Mouse (Mus musculus) v-Abl transformed pro-B cells (cell line): ENCODE data around the gene Fbxl21.

Source experiments
- in situ Hi-C, 2 experiments: fragments of 400-800 bp; cut with MboI; formaldehyde crosslinking; loops; one replicate each; pipeline ENCODE4 v1.15.1; 2025; ENCODE audit not compliant: unreplicated experiment in 2 of 2

The Fbxl21 gene

DNA sequence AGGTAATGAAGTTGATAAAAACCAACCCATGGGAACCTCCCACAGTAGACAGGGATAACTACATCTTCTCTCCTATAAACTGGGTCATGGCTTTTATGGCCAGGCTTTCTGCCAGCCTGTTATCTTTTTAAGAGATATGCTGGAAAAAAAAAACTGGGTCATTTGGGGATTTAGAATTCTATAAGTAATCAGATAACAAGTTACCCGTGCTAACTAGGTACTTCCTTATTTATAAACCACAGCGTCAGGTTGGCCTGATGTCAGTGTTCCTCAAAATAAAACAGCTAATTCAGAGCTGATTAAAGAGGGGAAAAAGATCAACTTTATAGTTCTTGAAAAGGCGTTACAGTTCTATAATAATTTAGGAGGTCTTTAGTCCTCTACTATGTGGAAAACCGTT lies 6.8 kb downstream of the Fbxl21 start:
- in situ Hi-C loops: no loop called here

DNA sequence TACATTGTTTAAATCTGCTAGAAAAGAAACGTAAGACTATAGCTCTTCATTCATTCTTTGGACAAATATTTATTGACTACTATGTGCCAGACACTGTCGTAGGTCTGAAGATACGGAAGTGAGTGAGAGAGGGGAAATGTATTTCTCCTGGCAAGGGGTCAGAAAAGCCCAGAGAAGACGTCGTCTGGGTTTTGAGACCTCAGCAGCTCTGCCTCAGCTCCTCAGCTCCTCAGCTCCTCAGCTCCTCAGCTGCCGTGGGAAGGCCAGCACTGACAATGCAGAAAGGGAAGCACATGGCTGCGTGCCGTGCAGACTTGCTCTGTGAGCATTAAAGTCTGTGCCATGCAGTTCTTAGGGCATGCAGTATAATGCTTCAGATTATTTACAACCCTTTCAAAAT lies 7.4 kb downstream of the Fbxl21 start:
- in situ Hi-C loops: no loop called here

DNA sequence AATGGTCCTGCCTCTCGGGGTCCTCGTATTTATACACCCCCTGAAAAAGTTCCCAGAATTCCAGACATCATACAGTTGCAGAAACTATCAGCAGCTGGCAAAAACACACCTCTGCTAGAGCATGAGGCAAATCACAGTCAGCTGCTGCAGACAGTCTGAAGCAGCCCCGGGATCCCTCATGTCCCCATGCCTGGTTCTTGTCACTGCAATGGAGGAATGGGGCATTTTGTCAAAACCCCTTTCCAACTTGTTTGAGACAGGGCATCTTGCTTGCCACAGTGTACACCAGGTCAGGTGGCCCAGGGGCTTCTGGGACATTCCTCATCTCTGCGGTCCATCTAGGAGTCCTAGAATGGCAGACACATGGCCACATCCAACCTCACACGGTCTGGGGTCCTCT lies 12.7 kb downstream of the Fbxl21 start:
- in situ Hi-C loops: no loop called here

DNA sequence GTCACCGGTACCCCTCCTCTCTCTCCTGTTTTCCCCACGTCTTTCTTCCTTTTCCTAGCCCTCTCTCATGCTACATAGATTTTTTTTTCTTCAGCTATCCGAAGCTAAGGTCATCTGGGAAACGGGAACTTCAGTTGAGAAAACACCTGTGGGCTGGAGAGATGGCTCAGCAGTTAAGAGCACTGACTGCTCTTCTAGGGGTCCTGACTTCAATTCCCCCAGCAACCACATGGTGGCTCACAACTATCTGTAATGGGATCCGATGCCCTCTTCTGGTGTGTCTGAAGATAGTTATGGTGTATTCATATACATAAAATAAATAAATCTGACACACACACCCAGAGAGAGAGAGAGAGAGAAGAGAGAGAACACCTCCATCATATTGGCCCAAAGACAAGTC lies 13.3 kb downstream of the Fbxl21 start:
- in situ Hi-C loops: no loop called here

DNA sequence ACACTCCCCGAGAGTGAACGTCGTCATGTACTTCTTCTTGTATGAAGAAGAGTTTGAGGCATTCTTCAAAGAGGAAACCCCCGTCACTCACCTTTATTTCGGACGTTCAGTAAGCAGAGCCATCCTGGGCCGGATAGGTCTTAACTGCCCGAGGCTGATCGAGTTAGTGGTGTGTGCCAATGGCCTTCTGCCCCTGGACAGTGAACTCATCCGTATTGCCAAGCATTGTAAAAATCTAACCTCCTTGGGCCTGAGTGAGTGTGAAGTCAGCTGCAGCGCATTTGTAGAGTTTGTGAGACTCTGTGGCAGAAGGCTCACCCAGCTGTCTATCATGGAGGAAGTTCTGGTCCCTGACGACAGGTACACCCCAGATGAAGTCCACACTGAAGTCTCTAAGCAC lies 14.8 kb downstream of the Fbxl21 start:
- in situ Hi-C loops: no loop called here

DNA sequence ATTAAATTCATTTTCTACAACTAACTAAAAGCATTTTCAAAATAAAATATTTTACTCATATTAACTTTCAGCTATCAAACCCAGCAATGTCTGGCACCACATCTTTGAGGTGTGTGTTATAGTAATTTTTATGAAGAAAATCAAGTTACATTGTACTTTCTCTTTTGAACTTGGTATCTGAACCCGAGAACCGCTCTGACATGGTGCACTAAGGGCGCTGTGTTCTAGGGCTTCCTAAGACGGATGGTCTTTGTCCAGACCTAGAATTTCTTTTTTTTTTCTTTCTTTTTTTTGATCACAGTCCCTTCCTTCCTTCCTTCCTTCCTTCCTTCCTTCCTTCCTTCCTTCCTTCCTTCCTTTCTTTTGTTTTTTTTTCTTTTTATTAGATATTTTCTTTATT lies 17.6 kb downstream of the Fbxl21 start:
- in situ Hi-C loops: no loop called here

DNA sequence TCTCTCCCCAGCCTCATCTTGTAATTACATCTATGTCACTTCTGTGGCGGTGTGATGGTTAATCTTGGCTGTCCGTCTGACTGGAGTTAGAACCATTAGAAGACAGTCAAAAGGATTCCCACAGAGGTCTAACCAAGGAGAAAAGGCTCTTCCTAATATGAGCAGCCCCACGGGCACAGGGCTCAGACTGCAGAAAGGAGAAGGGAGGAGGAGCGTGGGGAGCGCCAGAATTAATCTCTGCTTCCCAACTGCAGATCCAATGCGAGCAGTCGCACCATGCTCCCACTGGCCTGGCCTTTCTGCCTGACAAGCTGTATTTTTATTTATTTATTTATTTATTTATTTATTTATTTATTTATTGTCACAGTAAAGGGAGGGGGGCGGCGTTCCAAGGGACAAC lies 21.5 kb downstream of the Fbxl21 start:
- in situ Hi-C loops: no loop called here

DNA sequence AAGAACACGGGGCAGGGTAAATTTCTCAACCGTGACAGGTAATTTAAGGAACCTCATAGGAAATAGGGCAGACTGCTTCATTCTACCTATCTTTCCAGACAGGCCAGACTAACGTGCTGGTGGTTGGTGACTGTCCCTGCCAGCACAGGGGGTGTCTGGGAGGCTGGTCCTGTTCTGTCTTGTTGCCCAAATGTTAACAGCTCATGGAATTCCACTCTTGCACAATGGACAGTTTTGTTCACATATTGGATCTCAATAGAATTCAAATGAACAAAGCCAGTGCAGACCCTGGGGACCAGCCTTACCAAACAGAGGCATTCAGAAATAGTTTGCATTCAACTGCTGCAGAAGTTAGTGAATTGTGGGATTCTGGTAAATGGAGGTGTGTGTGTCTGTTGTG lies 22.7 kb downstream of the Fbxl21 start:
- in situ Hi-C loops: no loop called here

DNA sequence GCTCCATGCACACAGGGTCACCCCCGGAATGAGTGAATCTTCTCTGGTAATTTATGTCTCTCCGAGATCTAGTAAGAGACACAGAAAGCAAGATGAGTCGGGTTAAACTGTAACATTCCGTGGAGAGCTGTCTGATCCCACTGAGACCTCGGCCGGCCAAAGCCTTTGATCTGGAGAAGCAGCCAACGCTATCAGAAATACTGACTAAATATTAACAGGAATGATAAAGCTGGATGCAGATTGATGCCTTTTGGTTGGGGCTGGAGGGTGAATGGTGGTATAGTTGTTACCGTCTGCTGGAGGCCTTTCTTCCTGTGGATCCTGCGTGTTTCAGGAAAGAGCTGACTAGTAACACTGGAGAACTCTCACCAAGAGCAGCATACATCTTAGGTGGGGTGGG lies 26.1 kb downstream of the Fbxl21 start, which contains the start of gene Lect2:
TSS of gene Lect2 (minus strand) at position 102 of the 400 bp plus-strand sequence.
- in situ Hi-C loops: no loop called here

DNA sequence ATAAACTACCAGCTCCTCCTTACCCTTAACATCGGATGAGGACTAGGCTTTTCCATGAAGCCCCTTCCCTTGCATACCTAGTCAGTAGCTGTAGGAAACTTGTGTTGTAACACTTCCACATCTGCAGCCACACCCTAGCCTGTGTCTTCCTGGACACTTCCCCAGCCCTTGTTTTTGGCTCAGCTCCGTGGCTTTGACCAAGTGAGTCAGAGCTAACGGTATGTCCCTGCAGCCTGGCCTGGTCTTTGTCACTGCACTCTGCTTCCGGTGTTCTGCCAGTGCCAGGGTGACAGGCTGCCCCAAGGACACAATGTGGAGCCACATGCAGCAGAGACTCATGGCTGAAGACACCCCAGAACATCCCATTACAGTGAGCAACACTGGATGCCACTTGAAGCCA lies 27.1 kb downstream of the Fbxl21 start:
- in situ Hi-C loops: no loop called here

DNA sequence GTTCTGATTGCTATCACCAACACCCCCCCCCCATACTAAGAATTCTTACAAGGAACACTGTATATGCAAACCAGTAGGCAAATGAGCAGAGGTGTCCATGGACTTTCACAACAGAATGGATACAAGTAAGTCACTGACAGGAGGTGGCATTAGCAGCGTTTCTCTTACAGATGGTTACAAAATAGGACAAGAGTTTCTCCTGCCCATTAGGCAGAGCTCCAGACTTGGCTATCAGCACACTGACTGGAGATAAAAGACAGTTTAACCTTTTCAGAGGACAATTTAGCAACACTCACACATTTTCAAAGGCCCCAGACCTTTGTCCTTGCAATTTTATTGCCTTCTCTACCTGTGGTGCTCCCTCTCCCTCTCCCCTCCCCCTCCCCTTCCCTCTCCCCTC lies 28.3 kb downstream of the Fbxl21 start:
- in situ Hi-C loops: loop anchor here in 1 of 2 experiments (25.0 kb wide), 1 partner anchor 212 kb away; the partner anchor contains the start of gene Gm45623

DNA sequence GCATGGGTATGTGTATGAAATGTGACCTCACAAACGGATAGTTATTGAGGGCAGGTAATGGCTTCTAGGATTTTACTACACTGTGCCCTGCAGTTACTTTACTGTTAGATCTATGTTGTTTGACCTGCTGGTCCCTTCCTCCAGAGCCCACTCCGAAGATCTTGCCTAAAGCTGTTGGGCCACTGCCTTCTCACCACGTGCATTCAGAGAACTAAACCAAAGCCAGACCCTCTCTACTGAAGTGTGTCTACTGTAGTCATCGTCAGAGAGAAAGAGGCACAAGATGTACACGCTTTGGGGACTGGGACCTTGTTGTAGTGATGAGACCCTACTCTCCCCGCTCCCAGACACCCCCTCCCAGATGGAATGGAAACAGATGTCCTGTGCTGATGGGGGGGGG lies 29.4 kb downstream of the Fbxl21 start:
- in situ Hi-C loops: loop anchor here in 1 of 2 experiments (25.0 kb wide), 1 partner anchor 211 kb away; the partner anchor contains the start of gene Gm45623

DNA sequence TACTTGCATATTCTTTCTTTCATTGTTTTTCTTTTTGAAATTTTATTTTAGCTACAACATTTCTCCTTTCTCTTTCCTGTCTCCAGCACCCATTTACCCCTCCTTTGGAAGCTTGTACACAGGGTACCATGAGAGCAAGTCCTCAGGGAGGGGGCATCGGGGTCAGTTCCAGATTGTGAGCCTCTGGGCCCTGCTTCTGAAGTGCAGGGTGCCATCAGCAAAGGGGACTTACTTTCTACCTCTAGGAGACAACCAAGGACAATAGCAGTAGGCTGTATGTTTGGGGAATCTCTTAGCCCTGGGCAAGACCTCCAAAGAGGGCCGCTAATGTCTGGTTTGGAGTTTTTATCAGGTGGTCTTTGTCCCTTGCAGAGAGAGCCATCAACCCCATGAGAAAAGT lies 31.7 kb downstream of the Fbxl21 start:
- in situ Hi-C loops: loop anchor here in 1 of 2 experiments (25.0 kb wide), 1 partner anchor 208 kb away; the partner anchor contains the start of gene Gm45623

DNA sequence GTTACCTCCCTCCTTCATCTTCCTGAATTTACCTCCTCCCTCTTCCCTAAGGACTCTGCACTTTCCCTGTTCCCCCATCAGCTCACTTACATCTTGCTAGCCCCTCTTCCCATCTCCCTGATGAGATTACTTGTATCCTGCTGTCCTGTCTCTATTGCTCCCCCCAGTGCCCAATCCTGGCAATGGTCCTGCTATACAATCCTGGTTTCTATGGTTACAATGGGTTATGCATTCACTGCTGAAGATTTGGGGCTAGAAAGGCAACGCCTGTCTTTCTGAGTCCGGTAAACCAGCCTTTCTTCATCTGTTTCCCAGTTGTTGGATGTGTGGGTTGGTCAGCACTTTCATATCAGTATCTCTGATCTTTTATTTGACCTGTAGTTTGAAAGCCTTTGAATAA lies 32.1 kb downstream of the Fbxl21 start:
- in situ Hi-C loops: loop anchor here in 1 of 2 experiments (25.0 kb wide), 1 partner anchor 208 kb away; the partner anchor contains the start of gene Gm45623

DNA sequence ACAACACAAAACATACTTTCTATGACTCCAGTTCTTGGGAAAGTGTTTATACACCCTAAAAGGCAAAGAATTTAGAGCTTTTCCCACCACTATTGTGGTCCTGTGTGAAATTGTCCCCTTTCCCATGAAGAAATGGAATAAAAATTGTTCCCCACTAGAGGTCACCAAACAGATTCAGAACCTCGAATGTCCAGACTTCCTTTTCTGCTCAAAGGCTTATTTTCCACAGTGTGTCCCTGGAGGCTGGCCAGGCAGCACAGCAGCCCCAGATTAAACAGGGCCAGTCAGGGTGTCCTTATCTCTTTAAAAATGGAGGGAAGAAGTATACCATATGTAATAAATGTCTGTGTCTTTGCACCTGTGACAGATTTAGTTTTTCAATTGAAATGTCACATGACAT lies 33.7 kb downstream of the Fbxl21 start:
- in situ Hi-C loops: loop anchor here in 1 of 2 experiments (25.0 kb wide), 1 partner anchor 206 kb away; the partner anchor contains the start of gene Gm45623

DNA sequence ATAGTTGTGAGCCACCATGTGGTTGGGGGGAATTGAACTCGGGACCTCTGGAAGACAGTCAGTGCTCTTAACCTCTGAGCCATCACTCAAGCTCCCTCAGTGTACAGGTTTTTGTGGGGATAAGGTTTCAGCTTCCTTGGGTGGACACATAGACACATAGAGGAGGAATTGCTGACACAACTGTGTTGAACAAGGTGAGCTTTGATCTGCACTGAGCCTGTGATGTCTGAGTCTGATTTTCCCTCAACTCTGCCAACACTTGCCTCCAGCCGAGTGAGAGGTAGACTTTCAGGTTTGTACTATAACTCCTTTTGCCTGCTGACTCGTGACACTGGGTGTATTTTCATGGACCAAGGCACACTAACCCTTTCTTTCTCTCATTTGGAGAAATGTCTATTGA lies 34.4 kb downstream of the Fbxl21 start:
- in situ Hi-C loops: loop anchor here in 1 of 2 experiments (25.0 kb wide), 1 partner anchor 206 kb away; the partner anchor contains the start of gene Gm45623

DNA sequence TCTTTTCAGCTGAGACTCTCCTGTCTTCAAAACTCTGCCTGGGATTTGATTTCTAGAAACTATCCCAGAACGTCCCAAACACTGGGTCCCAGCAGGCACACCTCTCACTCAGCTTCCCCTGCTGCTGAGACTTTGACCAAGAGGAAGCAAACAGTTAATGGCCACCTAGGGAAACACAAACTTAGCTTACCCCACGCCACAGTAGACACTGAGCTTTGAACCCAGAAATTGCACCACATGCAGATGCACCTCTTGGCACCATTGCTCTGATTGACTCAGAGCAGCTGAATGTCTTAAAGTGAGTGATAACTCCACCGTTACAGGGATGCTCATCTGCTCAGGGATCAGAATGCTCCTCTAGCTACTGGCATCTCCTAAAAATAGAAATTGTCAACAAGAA lies 36.5 kb downstream of the Fbxl21 start:
- in situ Hi-C loops: loop anchor here in 1 of 2 experiments (25.0 kb wide), 1 partner anchor 203 kb away; the partner anchor contains the start of gene Gm45623

DNA sequence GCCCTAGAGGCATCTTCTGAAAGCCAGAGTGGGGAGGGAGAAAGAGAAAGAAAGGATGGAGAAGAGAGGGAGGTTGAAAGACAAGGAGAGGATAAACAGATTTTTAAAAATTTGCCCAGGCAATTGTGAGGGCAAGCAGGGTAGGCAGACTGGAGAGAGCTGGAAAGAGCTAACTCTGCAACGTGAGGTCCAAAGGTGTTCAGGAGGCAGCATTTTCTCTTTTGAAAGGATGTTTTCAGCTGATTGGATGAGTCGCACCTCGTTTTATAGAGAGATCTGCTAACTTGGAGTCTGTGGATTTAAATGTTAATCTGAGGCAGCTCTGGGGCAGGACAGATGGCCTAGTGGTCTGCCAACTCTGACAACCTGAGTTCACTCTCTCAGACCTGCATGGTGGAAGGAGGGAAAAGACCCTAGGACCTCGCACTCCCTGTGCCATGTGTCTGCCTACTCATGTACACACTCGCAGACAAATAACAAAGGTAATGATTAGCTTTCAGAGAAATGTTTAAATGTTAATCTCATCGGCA lies 37.6 kb downstream of the Fbxl21 start:
- in situ Hi-C loops: loop anchor here in 1 of 2 experiments (10.0 to 25.0 kb wide), 2 partner anchors 202 to 695 kb away; partner anchors contain the start of gene Gm45623

DNA sequence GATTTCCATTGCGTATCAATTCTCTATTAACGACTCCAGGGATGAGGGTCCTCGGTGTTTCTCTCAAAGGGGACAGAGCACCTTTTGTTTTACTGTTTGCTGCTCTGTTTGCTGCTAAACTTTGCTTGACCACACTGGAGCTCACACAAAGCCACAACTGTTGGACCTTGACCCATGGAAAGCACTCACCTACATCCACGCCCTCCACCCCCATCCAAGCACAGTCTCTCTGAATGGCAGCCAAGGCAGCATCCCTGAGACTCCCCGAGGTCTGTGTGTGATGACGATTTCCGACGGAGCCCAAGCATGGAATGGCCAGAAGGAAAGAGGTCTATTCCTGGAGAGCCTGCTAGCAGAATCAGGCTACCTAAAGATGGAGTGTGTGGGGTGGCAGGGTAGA lies 38.9 kb downstream of the Fbxl21 start:
- in situ Hi-C loops: loop anchor here in 1 of 2 experiments (10.0 to 25.0 kb wide), 2 partner anchors 201 to 694 kb away; partner anchors contain the start of gene Gm45623

DNA sequence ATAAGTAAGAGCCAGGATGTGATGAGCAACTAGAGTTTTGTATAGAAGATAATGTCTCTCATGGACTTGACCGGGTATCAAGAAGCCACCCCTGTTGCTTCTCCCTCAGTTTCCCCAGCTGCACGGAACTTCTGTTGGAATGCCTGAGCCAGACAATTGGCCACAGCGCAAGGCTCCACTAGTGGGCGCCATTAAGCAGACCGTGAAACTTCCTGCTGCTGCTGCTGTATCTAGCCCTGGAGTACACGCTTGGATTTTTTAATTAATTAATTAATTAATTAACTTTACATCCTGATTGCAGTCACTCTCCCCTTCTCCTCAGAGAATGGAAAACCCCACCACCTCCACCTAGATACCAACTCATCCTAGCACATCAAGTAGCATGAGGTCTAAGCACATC lies 40.8 kb downstream of the Fbxl21 start:
- in situ Hi-C loops: loop anchor here in 1 of 2 experiments (10.0 to 25.0 kb wide), 2 partner anchors 199 to 692 kb away; partner anchors contain the start of gene Gm45623

DNA sequence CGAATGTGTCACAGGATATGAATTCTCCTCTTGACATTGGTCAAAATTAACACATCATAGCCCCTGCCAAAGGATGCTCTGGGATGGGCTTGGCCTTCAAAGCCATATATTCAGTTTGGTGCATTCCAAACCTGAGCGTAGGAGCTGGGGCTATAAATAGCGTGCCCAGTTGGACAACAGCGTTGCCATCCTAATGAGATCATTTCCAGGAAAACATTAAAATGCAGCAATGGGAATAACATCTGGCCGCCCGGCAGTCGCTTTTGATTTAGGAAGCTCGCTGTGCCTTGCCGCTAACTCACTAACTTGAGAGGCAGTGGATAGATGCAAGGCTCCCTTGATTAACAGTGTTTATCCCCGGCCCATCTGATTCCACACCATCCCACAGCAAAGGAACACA lies 44.1 kb downstream of the Fbxl21 start:
- in situ Hi-C loops: loop anchor here in 1 of 2 experiments (5.0 to 25.0 kb wide), 3 partner anchors 76 to 688 kb away; partner anchors contain the start of gene Gm45623

DNA sequence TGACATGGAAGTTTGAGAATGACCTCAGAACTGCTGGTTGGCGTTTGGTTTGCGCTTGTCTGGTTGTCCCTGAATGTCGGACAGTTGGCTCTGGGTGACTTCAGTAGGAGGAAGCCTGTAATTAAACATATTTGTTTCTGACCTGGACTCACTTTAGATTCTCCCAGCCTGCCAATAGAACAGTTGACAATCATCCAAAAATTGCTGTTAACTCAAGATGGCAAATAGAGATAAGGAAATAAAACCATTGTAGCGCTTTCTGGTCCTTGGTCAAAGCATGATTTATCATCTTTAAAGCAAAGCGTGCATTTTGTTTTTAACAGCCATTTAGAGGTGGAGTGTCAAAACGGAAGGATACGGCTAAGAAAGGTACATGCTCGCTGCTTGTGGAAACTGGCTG lies 49.4 kb downstream of the Fbxl21 start:
- in situ Hi-C loops: loop anchor here (10.0 to 25.0 kb wide), 2 partner anchors 163 to 191 kb away; partner anchors contain the start of gene Gm45623 (in 1 of the 2)
